Mouse (Mus musculus) central nervous system, embryonic 11.5 days (tissue): ENCODE measurements around the gene Col11a2. TPM values are rescaled to one million over a fixed set of nuclear protein-coding genes. Genes with fewer than 3 reads are reported as not detected.

Experiments used
- polyA plus RNA-seq: library from polyadenylated mRNA; depleted of rRNA; stranded (reverse); fragments of >200 nt; gene quantifications from 2 replicates; pipeline ENCODE4 v1.2.3, GENCODE M21; 2012; rRNA removed

Col11a2 gene
- polyA plus RNA-seq = 7.9 and 11.4 TPM in 2 replicates

DNA sequence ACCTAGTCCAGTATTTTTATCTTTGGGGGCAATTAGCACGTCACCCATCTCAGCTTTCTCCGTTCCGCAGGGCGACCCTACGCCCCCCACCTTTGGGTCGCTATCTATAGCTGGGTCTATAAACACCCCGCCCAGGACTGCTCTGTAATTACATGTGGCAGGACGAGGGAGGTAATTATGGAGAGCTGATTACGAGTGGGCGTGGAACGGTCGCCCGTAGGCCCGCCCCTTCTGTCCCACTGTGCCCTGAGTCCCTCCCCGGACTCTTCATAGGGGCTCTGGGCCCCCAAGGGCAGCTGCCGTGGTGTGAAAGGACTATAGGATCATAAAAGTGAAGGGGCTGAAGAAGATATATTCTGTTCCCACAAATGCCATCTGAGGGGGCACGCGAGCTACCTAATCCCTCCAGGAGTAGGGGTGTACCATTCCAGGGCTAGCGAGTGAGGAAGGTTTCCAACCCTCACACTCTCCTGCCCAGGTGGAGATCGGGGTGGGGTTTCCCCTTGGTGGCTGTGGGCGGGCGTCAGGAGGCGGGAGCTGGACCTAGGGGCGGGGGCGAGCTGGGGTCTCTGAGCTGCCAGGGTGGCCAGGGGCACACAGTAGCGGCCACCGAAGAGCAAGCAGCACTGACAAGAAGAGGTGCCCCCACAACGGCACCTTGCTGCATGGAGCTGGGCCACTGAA is at the start of gene Col11a2:
TSS of gene Col11a2 (plus strand) at position 560 of the 684 bp plus-strand sequence.

GRCm38 (mm10) chr17:34000150-34000537 is 39.1 kb upstream of the Col11a2 start, which contains the start of gene H2-K1:
TSS of gene H2-K1 (minus strand) at chr17:34000347.

DNA sequence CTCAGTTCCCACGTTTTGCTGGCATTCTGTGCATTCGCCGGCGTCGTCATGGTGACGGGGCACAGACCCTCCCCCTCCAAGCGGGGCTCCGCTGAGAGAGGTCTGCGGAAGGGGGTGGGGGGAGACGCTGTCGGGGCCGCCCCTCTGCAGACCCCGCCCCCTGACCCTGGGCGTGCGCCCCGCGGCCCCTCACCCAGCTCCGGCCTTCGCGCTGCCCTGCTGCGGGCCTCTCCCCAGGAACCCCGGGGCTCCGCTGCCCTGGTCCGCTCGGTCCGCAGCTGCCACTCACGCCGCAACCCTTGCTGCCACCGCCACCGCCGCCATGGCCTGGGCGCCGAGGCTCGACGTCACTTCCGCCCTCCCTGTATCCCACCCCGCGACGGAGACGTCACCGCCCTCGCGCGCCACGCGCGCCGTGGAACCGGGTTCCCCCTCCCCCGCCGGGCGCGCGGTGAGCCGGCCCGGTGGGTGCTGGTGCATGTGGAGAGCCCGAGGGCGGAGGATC is 14.9 kb upstream of the Col11a2 start, which contains the start of gene Ring1:
TSS of gene Ring1 (minus strand) at position 364 of the 505 bp plus-strand sequence.

DNA sequence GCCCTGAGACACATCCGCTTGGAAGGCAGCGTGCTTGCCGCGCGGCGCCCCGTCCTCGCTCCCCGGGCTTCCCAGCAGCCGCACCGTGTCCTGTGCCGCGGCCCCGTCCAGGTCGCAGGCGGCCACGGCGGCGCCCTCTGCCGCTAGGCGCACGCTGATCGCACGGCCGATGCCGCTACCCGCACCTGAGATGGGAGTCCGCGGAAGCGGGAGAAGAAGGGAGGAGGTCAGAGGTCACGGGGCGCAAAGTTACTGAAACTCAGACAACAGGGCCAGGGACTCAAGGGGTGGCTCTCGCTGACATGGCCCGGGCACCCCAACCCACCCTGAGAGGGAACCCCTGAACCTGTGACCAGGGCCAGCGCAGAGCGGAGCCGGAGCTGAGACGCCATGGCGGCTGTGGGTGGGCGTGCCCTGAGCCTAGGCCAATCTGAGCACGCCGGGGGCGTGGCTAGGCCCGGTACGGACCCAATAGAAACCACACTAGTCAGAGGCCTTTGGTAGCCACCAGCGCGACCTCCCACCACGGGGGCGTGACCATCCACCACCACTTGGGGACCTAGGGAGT is 11.5 kb upstream of the Col11a2 start, which contains the start of gene H2-Ke6:
TSS of gene H2-Ke6 (minus strand) at position 405 of the 568 bp plus-strand sequence.

DNA sequence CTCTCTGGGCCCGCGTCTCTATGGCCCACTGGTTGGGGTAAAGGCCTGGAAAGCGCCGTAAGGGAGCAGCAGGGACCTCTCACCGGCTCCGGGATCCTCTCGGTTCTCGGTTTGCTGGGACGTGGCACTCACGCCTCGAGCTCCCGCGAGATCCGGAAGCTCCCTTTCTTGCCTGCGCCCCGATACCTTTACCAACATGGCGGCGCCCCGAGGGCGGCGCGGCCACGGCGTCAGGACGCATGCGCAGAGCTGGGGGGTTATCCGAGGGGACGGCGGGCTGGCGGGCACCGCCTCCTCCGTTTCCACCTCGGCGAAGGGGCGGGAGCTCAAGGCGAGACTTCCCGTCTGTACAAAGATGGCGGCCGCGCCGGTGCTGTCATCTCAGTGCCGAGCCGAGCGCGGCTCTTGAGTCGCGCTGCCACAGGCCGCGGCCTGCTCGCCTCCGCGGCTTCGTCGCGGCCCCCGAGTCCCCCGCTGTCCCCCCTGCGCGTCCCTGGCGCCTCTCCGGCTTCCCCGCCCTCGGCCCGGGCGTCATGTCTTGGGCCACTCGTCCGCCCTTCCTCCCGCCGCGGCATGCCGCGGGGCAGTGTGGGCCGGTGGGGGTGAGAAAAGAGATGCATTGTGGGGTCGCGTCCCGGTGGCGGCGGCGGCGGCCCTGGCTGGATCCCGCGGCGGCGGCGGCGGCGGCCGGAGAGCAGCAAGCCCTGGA is 7.6 kb upstream of the Col11a2 start, which contains the start of the genes Slc39a7 and Rxrb:
TSS of gene Slc39a7 (minus strand) at position 218 of the 709 bp plus-strand sequence.
TSS of gene Rxrb (plus strand) at position 348 of the 709 bp plus-strand sequence.

DNA sequence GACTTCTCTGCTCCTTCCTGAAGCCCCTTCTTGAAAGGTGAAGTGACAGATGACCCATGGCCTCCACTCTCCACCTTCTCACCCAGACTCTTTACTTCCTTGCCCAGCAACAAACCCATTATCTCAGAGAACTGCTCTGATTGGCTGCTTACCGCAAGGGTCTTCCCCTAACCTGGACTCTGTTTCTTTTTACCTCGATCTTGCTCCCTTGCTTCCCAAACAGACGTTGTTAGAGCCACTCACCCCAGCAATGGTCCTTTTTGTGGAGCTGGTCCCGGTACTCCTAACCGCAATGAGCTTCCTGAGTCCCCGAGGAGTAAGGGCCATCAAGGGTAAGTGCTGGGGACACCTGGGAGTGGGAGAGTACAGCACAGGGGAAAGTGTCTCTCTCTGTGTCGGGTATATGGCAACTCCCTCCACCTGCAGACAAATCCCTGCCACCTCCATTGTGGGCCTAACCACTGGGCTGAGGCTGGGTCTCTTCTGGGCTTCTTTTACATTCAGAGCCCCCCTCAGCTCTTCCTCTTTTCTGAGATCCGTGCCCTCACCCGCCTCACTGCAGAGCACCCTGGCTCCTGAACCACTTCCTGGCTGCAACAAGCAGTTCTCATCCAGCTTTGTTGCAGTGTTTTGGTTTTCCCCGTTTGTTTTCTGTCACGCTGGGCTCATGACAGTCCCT is 53.1 kb downstream of the Col11a2 start, which contains the start of gene H2-Oa:
TSS of gene H2-Oa (plus strand) at position 144 of the 679 bp plus-strand sequence.

Other genes starting within 250 kb of the Col11a2 start
- 26.6 and 36.0 TPM in 2 replicates for gene Kank3, start 228.9 kb upstream of the Col11a2 start, polyA plus RNA-seq
- 1,507 and 1,646 TPM in 2 replicates for gene Rps28, start 214.9 kb upstream of the Col11a2 start, polyA plus RNA-seq
- 204 and 305 TPM in 2 replicates for gene Ndufa7, start 214.9 kb upstream of the Col11a2 start, polyA plus RNA-seq
- 44.5 and 53.5 TPM in 2 replicates for gene Cd320, start 196.3 kb upstream of the Col11a2 start, polyA plus RNA-seq
- not detected in 2 replicates for gene Gm7029, start 165.6 kb upstream of the Col11a2 start, polyA plus RNA-seq
- gene Kifc1, start 148.8 kb upstream of the Col11a2 start, polyA plus RNA-seq = 69.2 and 101 TPM in 2 replicates
- 0.31 and 0.34 TPM in 2 replicates for gene Platr17, start 134.3 kb upstream of the Col11a2 start, polyA plus RNA-seq
- gene Daxx, start 130.0 kb upstream of the Col11a2 start, polyA plus RNA-seq = 44.9 and 59.5 TPM in 2 replicates
- gene Tapbp, start 123.5 kb upstream of the Col11a2 start, polyA plus RNA-seq = 10.9 and 14.0 TPM in 2 replicates
- 29.6 and 32.9 TPM in 2 replicates for gene Zbtb22, start 123.5 kb upstream of the Col11a2 start, polyA plus RNA-seq
- 130 and 228 TPM in 2 replicates for gene Rgl2, start 109.9 kb upstream of the Col11a2 start, polyA plus RNA-seq
- gene Pfdn6, start 99.1 kb upstream of the Col11a2 start, polyA plus RNA-seq = 119 and 140 TPM in 2 replicates
- 32.1 and 46.5 TPM in 2 replicates for gene Wdr46, start 98.8 kb upstream of the Col11a2 start, polyA plus RNA-seq
- 4.3 and 4.7 TPM in 2 replicates for gene B3galt4, start 87.9 kb upstream of the Col11a2 start, polyA plus RNA-seq
- gene Vps52, start 83.6 kb upstream of the Col11a2 start, polyA plus RNA-seq = 44.6 and 48.5 TPM in 2 replicates
- 1,239 and 1,610 TPM in 2 replicates for gene Rps18, start 83.4 kb upstream of the Col11a2 start, polyA plus RNA-seq
- 26.7 and 37.4 TPM in 2 replicates for gene H2-K1, start 39.1 kb upstream of the Col11a2 start, polyA plus RNA-seq
- gene Ring1, start 14.8 kb upstream of the Col11a2 start, polyA plus RNA-seq = 55.3 and 116 TPM in 2 replicates
- 96.6 and 160 TPM in 2 replicates for gene H2-Ke6, start 11.4 kb upstream of the Col11a2 start, polyA plus RNA-seq
- 118 and 126 TPM in 2 replicates for gene Slc39a7, start 7.8 kb upstream of the Col11a2 start, polyA plus RNA-seq
- gene Rxrb, start 7.6 kb upstream of the Col11a2 start, polyA plus RNA-seq = 70.8 and 149 TPM in 2 replicates
- gene H2-Oa, start 52.9 kb downstream of the Col11a2 start, polyA plus RNA-seq = 0.30 and 0.45 TPM in 2 replicates
- 5.2 and 6.9 TPM in 2 replicates for gene H2-DMa, start 80.1 kb downstream of the Col11a2 start, polyA plus RNA-seq
- gene Brd2, start 83.2 kb downstream of the Col11a2 start, polyA plus RNA-seq = 188 and 203 TPM in 2 replicates
- gene H2-DMb2, start 103.9 kb downstream of the Col11a2 start, polyA plus RNA-seq = 0.04 and 0.15 TPM in 2 replicates
- 0.34 and 0.46 TPM in 2 replicates for gene H2-DMb1, start 113.6 kb downstream of the Col11a2 start, polyA plus RNA-seq
- 0.89 and 1.6 TPM in 2 replicates for gene Tap1, start 148.1 kb downstream of the Col11a2 start, polyA plus RNA-seq
- gene Psmb9, start 148.3 kb downstream of the Col11a2 start, polyA plus RNA-seq = 0.78 and 0.89 TPM in 2 replicates
- 2.1 and 2.8 TPM in 2 replicates for gene Psmb8, start 158.3 kb downstream of the Col11a2 start, polyA plus RNA-seq
- 0.62 and 1.1 TPM in 2 replicates for gene Tap2, start 164.1 kb downstream of the Col11a2 start, polyA plus RNA-seq
- not detected in 2 replicates for gene H2-Ob, start 199.5 kb downstream of the Col11a2 start, polyA plus RNA-seq
- gene H2-Ab1, start 218.3 kb downstream of the Col11a2 start, polyA plus RNA-seq = 2.3 and 2.9 TPM in 2 replicates
- gene H2-Aa, start 248.4 kb downstream of the Col11a2 start, polyA plus RNA-seq = 0.07 and 0.08 TPM in 2 replicates